Mouse (Mus musculus): Measurements from ENCODE around the gene Olfr776. TPM values are rescaled to one million over a fixed set of nuclear protein-coding genes. Genes with fewer than 3 reads are reported as not detected.

Olfr776 gene
- polyA plus RNA-seq (2014; fragmentation: Illumina TruSeq; extraction: RNeasy Lipid Tissue Mini Kit (QIAGEN cat#74804); ENCODE audit: low read depth, low replicate concordance): not detected

GRCm38 (mm10) chr10:129258827-129259226 is at the start of gene Olfr776:
Gene Olfr776, plus strand, starts transcription at chr10:129259127.

GRCm38 (mm10) chr10:129235904-129236303 is 23.0 kb upstream of the Olfr776 start, which contains the start of gene Olfr774:
Gene Olfr774, plus strand, starts transcription at chr10:129236204.

GRCm38 (mm10) chr10:129248112-129248511 is 10.8 kb upstream of the Olfr776 start, which contains the start of gene Olfr775:
Gene Olfr775, plus strand, starts transcription at chr10:129248412.

GRCm38 (mm10) chr10:129271081-129271535 is 12.2 kb downstream of the Olfr776 start, which contains the start of gene Olfr777:
Gene Olfr777, minus strand, starts transcription at chr10:129271485.

Other genes with a start within 250 kb of the Olfr776 start
- gene Olfr763, start 248.3 kb upstream of the Olfr776 start, polyA plus RNA-seq (2014; fragmentation: Illumina TruSeq; extraction: RNeasy Lipid Tissue Mini Kit (QIAGEN cat#74804); ENCODE audit: low read depth, low replicate concordance): not detected
- gene Olfr764-ps1, start 219.2 kb upstream of the Olfr776 start, polyA plus RNA-seq (2014; fragmentation: Illumina TruSeq; extraction: RNeasy Lipid Tissue Mini Kit (QIAGEN cat#74804); ENCODE audit: low read depth, low replicate concordance): not detected
- gene Olfr765, start 209.1 kb upstream of the Olfr776 start, polyA plus RNA-seq (2014; fragmentation: Illumina TruSeq; extraction: RNeasy Lipid Tissue Mini Kit (QIAGEN cat#74804); ENCODE audit: low read depth, low replicate concordance): not detected
- gene Olfr766-ps1, start 190.2 kb upstream of the Olfr776 start, polyA plus RNA-seq (2014; fragmentation: Illumina TruSeq; extraction: RNeasy Lipid Tissue Mini Kit (QIAGEN cat#74804); ENCODE audit: low read depth, low replicate concordance): not detected
- gene Olfr767, start 176.2 kb upstream of the Olfr776 start, polyA plus RNA-seq (2014; fragmentation: Illumina TruSeq; extraction: RNeasy Lipid Tissue Mini Kit (QIAGEN cat#74804); ENCODE audit: low read depth, low replicate concordance): not detected
- not detected for gene Olfr768, start 159.8 kb upstream of the Olfr776 start, polyA plus RNA-seq (2014; fragmentation: Illumina TruSeq; extraction: RNeasy Lipid Tissue Mini Kit (QIAGEN cat#74804); ENCODE audit: low read depth, low replicate concordance)
- gene Olfr769, start 141.3 kb upstream of the Olfr776 start, polyA plus RNA-seq (2014; fragmentation: Illumina TruSeq; extraction: RNeasy Lipid Tissue Mini Kit (QIAGEN cat#74804); ENCODE audit: low read depth, low replicate concordance): not detected
- not detected for gene Olfr770, start 120.1 kb upstream of the Olfr776 start, polyA plus RNA-seq (2014; fragmentation: Illumina TruSeq; extraction: RNeasy Lipid Tissue Mini Kit (QIAGEN cat#74804); ENCODE audit: low read depth, low replicate concordance)
- not detected for gene Olfr771, start 94.4 kb upstream of the Olfr776 start, polyA plus RNA-seq (2014; fragmentation: Illumina TruSeq; extraction: RNeasy Lipid Tissue Mini Kit (QIAGEN cat#74804); ENCODE audit: low read depth, low replicate concordance)
- not detected for gene Olfr772, start 81.2 kb upstream of the Olfr776 start, polyA plus RNA-seq (2014; fragmentation: Illumina TruSeq; extraction: RNeasy Lipid Tissue Mini Kit (QIAGEN cat#74804); ENCODE audit: low read depth, low replicate concordance)
- gene Olfr773, start 71.7 kb upstream of the Olfr776 start, polyA plus RNA-seq (2014; fragmentation: Illumina TruSeq; extraction: RNeasy Lipid Tissue Mini Kit (QIAGEN cat#74804); ENCODE audit: low read depth, low replicate concordance): not detected
- not detected for gene Olfr774, start 22.9 kb upstream of the Olfr776 start, polyA plus RNA-seq (2014; fragmentation: Illumina TruSeq; extraction: RNeasy Lipid Tissue Mini Kit (QIAGEN cat#74804); ENCODE audit: low read depth, low replicate concordance)
- gene Olfr775, start 10.7 kb upstream of the Olfr776 start, polyA plus RNA-seq (2014; fragmentation: Illumina TruSeq; extraction: RNeasy Lipid Tissue Mini Kit (QIAGEN cat#74804); ENCODE audit: low read depth, low replicate concordance): not detected
- gene Olfr777, start 12.4 kb downstream of the Olfr776 start, polyA plus RNA-seq (2014; fragmentation: Illumina TruSeq; extraction: RNeasy Lipid Tissue Mini Kit (QIAGEN cat#74804); ENCODE audit: low read depth, low replicate concordance): not detected
- gene Olfr780, start 59.0 kb downstream of the Olfr776 start, polyA plus RNA-seq (2014; fragmentation: Illumina TruSeq; extraction: RNeasy Lipid Tissue Mini Kit (QIAGEN cat#74804); ENCODE audit: low read depth, low replicate concordance): not detected
- not detected for gene Olfr781, start 69.7 kb downstream of the Olfr776 start, polyA plus RNA-seq (2014; fragmentation: Illumina TruSeq; extraction: RNeasy Lipid Tissue Mini Kit (QIAGEN cat#74804); ENCODE audit: low read depth, low replicate concordance)
- not detected for gene Olfr782, start 89.7 kb downstream of the Olfr776 start, polyA plus RNA-seq (2014; fragmentation: Illumina TruSeq; extraction: RNeasy Lipid Tissue Mini Kit (QIAGEN cat#74804); ENCODE audit: low read depth, low replicate concordance)
- gene Olfr784, start 125.0 kb downstream of the Olfr776 start, polyA plus RNA-seq (2014; fragmentation: Illumina TruSeq; extraction: RNeasy Lipid Tissue Mini Kit (QIAGEN cat#74804); ENCODE audit: low read depth, low replicate concordance): not detected
- gene Olfr785, start 146.3 kb downstream of the Olfr776 start, polyA plus RNA-seq (2014; fragmentation: Illumina TruSeq; extraction: RNeasy Lipid Tissue Mini Kit (QIAGEN cat#74804); ENCODE audit: low read depth, low replicate concordance): not detected
- not detected for gene Olfr786, start 168.2 kb downstream of the Olfr776 start, polyA plus RNA-seq (2014; fragmentation: Illumina TruSeq; extraction: RNeasy Lipid Tissue Mini Kit (QIAGEN cat#74804); ENCODE audit: low read depth, low replicate concordance)
- gene Olfr787, start 202.7 kb downstream of the Olfr776 start, polyA plus RNA-seq (2014; fragmentation: Illumina TruSeq; extraction: RNeasy Lipid Tissue Mini Kit (QIAGEN cat#74804); ENCODE audit: low read depth, low replicate concordance): not detected
- gene Olfr788, start 211.9 kb downstream of the Olfr776 start, polyA plus RNA-seq (2014; fragmentation: Illumina TruSeq; extraction: RNeasy Lipid Tissue Mini Kit (QIAGEN cat#74804); ENCODE audit: low read depth, low replicate concordance): not detected
- not detected for gene Olfr789, start 225.6 kb downstream of the Olfr776 start, polyA plus RNA-seq (2014; fragmentation: Illumina TruSeq; extraction: RNeasy Lipid Tissue Mini Kit (QIAGEN cat#74804); ENCODE audit: low read depth, low replicate concordance)
- not detected for gene Olfr790, start 239.4 kb downstream of the Olfr776 start, polyA plus RNA-seq (2014; fragmentation: Illumina TruSeq; extraction: RNeasy Lipid Tissue Mini Kit (QIAGEN cat#74804); ENCODE audit: low read depth, low replicate concordance)